Mouse (Mus musculus): ENCODE results near the gene Ankub1.

The Ankub1 gene

GRCm38 (mm10) chr3:57692719-57693118 lies at the start of gene Ankub1:
TSS of gene Ankub1 (minus strand) at chr3:57692799.
- DNase-seq (ENCODE audit: low spot score in 2 of 2): no peak

- DNase-seq (ENCODE audit: low spot score in 2 of 2): no peak
Observed at GRCm38 (mm10) chr3:57739830-57740229, 47.2 kb upstream of the Ankub1 start.

- no peak for DNase-seq (ENCODE audit: low spot score in 2 of 2)
Observed at GRCm38 (mm10) chr3:57736419-57737095, 44.0 kb upstream of the Ankub1 start.

GRCm38 (mm10) chr3:57735511-57736370 lies 43.1 kb upstream of the Ankub1 start, which contains the start of gene Rnf13:
TSS of gene Rnf13 (plus strand) at chr3:57736062.
- DNase-seq (ENCODE audit: low spot score in 2 of 2): peak; percentile 95 to 98

- DNase-seq (ENCODE audit: low spot score in 2 of 2): no peak
Observed at GRCm38 (mm10) chr3:57732206-57732915, 39.8 kb upstream of the Ankub1 start.

GRCm38 (mm10) chr3:57714151-57714550 lies 21.6 kb upstream of the Ankub1 start:
- no peak for DNase-seq (ENCODE audit: low spot score in 2 of 2)

GRCm38 (mm10) chr3:57696779-57697178 lies 4.2 kb upstream of the Ankub1 start:
- DNase-seq (ENCODE audit: low spot score in 2 of 2): no peak

- DNase-seq (ENCODE audit: low spot score in 2 of 2): no peak
Observed at GRCm38 (mm10) chr3:57696249-57696648, 3.6 kb upstream of the Ankub1 start.

GRCm38 (mm10) chr3:57691772-57692171 lies 827 bp downstream of the Ankub1 start:
- DNase-seq (ENCODE audit: low spot score in 2 of 2): no peak

GRCm38 (mm10) chr3:57677786-57678185 lies 14.8 kb downstream of the Ankub1 start:
- no peak for DNase-seq (ENCODE audit: low spot score in 2 of 2)

GRCm38 (mm10) chr3:57674075-57674474 lies 18.5 kb downstream of the Ankub1 start:
- no peak for DNase-seq (ENCODE audit: low spot score in 2 of 2)

- DNase-seq (ENCODE audit: low spot score in 2 of 2): no peak
Observed at GRCm38 (mm10) chr3:57673586-57673985, 19.0 kb downstream of the Ankub1 start.

GRCm38 (mm10) chr3:57667054-57667723 lies 25.4 kb downstream of the Ankub1 start:
- peak; percentile 27 to 60 for DNase-seq (ENCODE audit: low spot score in 2 of 2)

GRCm38 (mm10) chr3:57665880-57666279 lies 26.7 kb downstream of the Ankub1 start:
- DNase-seq (ENCODE audit: low spot score in 2 of 2): no peak

GRCm38 (mm10) chr3:57664682-57665081 lies 27.9 kb downstream of the Ankub1 start:
- DNase-seq (ENCODE audit: low spot score in 2 of 2): no peak

- peak in 1 of 2 experiments; percentile 17 for DNase-seq (ENCODE audit: low spot score in 2 of 2)
Observed at GRCm38 (mm10) chr3:57663731-57664130, 28.9 kb downstream of the Ankub1 start.

GRCm38 (mm10) chr3:57658608-57659007 lies 34.0 kb downstream of the Ankub1 start:
- DNase-seq (ENCODE audit: low spot score in 2 of 2): no peak

- DNase-seq (ENCODE audit: low spot score in 2 of 2): no peak
Observed at GRCm38 (mm10) chr3:57653646-57654045, 39.0 kb downstream of the Ankub1 start.

GRCm38 (mm10) chr3:57652485-57652884 lies 40.1 kb downstream of the Ankub1 start:
- no peak for DNase-seq (ENCODE audit: low spot score in 2 of 2)

- DNase-seq (ENCODE audit: low spot score in 2 of 2): no peak
Observed at GRCm38 (mm10) chr3:57651865-57652259, 40.7 kb downstream of the Ankub1 start.

GRCm38 (mm10) chr3:57651231-57651864 lies 41.3 kb downstream of the Ankub1 start, which contains the start of gene Commd2:
TSS of gene Commd2 (minus strand) at chr3:57651715.
- peak; percentile 73 to 86 for DNase-seq (ENCODE audit: low spot score in 2 of 2)
